Mouse (Mus musculus) forebrain, embryonic 11.5 days (tissue): ENCODE results near the gene Dmbx1. TPM values are rescaled to one million over a fixed set of nuclear protein-coding genes. Genes with fewer than 3 reads are reported as not detected.
A peak's percentile ranks its signal among the peaks of the same experiment; 100 is the strongest.

ENCODE experiments used
- ATAC-seq: fragments of 200-750 bp; cut with Nextera tagmentation; replicated peaks from 2 replicates; pipeline ENCODE4 v1.8.0; 2017; ENCODE audit warnings: moderate TSS enrichment; ENCODE audit not compliant: low FRiP score
- DNase-seq: peaks from one replicate; pipeline ENCODE4 v3.0.0-alpha.2; 2017; ENCODE audit warnings: low spot score
- H3K27ac ChIP-seq: fragments of 300-500 bp; sonication (generic); 2 replicates; pipeline ENCODE4 v1.5.1; 2014; ENCODE audit warnings: low read depth, low read length
- H3K27me3 ChIP-seq: fragments of 300-500 bp; sonication (generic); 2 replicates; pipeline ENCODE4 v1.6.1; 2014; ENCODE audit warnings: mild to moderate bottlenecking, low read length, mixed read lengths; ENCODE audit not compliant: control insufficient read depth, insufficient read depth
- H3K36me3 ChIP-seq: fragments of 300-500 bp; sonication (generic); 2 replicates; pipeline ENCODE4 v1.6.1; 2014; ENCODE audit warnings: mild to moderate bottlenecking, low read length, moderate library complexity, mixed read lengths; ENCODE audit not compliant: control insufficient read depth, insufficient read depth
- H3K4me1 ChIP-seq: fragments of 300-500 bp; sonication (generic); replicated peaks from 2 replicates; pipeline ENCODE4 v1.6.1; 2014; ENCODE audit warnings: low read length, mixed read lengths; ENCODE audit not compliant: control insufficient read depth, insufficient read depth
- H3K4me2 ChIP-seq: fragments of 300-500 bp; sonication (generic); 2 replicates; pipeline ENCODE4 v1.6.1; 2014; ENCODE audit warnings: low read depth, mild to moderate bottlenecking, low read length, moderate library complexity, mixed read lengths; ENCODE audit not compliant: severe bottlenecking
- H3K4me3 ChIP-seq: fragments of 300-500 bp; sonication (generic); 2 replicates; pipeline ENCODE4 v1.5.1; 2014; ENCODE audit warnings: low read depth, low read length
- H3K9ac ChIP-seq: fragments of 300-500 bp; sonication (generic); 2 replicates; pipeline ENCODE4 v1.6.1; 2014; ENCODE audit warnings: low read length
- H3K9me3 ChIP-seq: fragments of 300-500 bp; sonication (generic); 2 replicates; pipeline ENCODE4 v1.6.1; 2016; ENCODE audit warnings: low read length, mixed read lengths; ENCODE audit not compliant: control insufficient read depth
- WGBS: fragments of 180-500 bp; shearing (Covaris S2); extraction: QIAGEN DNeasy Blood & Tissue Kit; methylation state at CpG from one replicate; pipeline ENCODE4 v1.1.7; 2014; 5-methylcytosine and 5-hydroxymethylcytosine counted together
- polyA plus RNA-seq: library from polyadenylated mRNA; unstranded; fragments of >200 nt; fragmentation: Nextera tagmentation; extraction: Ambion mirVana; gene quantifications from 2 replicates; pipeline ENCODE4 v1.2.1, GENCODE M21; 2014

The Dmbx1 gene
- polyA plus RNA-seq, 1 experiment from 2014 or later, result 0.35 TPM

- Histone ChIP-seq H3K36me3 (no peaks in the 10 kb centered on the region), H3K27ac (no peak overlapping the region), H3K9me3 (no peaks in the 10 kb centered on the region), H3K9ac (no peak overlapping the region), H3K4me2 (peak overlapping the region; percentile 51; the same call in 1 of the 2 replicates), H3K4me3 (peak overlapping the region; percentile 21; the same call in 1 of the 2 replicates), H3K27me3 (peaks cover 77% of the 10 kb centered on the region), H3K4me1 (peaks cover 16% of the 10 kb centered on the region)
- ATAC-seq (no peak), DNase-seq (no peak)
- 3% methylated on average over 4 of the region's 4 CpGs for WGBS
These were observed 39.2 kb upstream of the Dmbx1 start for GRCm38 (mm10) chr4:115978911-115979310.

GRCm38 (mm10) chr4:115972543-115972942 is 32.8 kb upstream of the Dmbx1 start:
- Histone ChIP-seq H3K36me3 (no peaks in the 10 kb centered on the region), H3K4me2 (no peak overlapping the region), H3K27ac (no peak overlapping the region), H3K4me1 (peaks cover 5% of the 10 kb centered on the region; the same call in 1 of the 2 replicates), H3K27me3 (peaks cover 86% of the 10 kb centered on the region), H3K4me3 (no peak overlapping the region), H3K9ac (no peak overlapping the region), H3K9me3 (no peaks in the 10 kb centered on the region)
- WGBS, result 66% methylated on average over 24 of the region's 24 CpGs
- DNase-seq (no peak), ATAC-seq (no peak)

GRCm38 (mm10) chr4:115964446-115964845 is 24.7 kb upstream of the Dmbx1 start:
- H3K27ac ChIP-seq, result no peak overlapping the region
- H3K4me1 ChIP-seq, result peaks cover 12% of the 10 kb centered on the region
- ATAC-seq, result no peak
- H3K9ac ChIP-seq, result no peak overlapping the region
- H3K4me3 ChIP-seq, result no peak overlapping the region
- no peaks in the 10 kb centered on the region for H3K36me3 ChIP-seq
- H3K27me3 ChIP-seq, result peaks cover 88% of the 10 kb centered on the region
- DNase-seq, result no peak
- 5% methylated on average over 5 of the region's 5 CpGs for WGBS
- no peaks in the 10 kb centered on the region for H3K9me3 ChIP-seq
- H3K4me2 ChIP-seq, result no peak overlapping the region

- Histone ChIP-seq H3K36me3 (no peaks in the 10 kb centered on the region), H3K9me3 (no peaks in the 10 kb centered on the region), H3K27me3 (peaks cover 86% of the 10 kb centered on the region), H3K4me1 (peaks cover 12% of the 10 kb centered on the region), H3K9ac (no peak overlapping the region), H3K4me3 (no peak overlapping the region), H3K4me2 (no peak overlapping the region), H3K27ac (no peak overlapping the region)
- 3% methylated on average over 6 of the region's 6 CpGs for WGBS
- no peak for DNase-seq
- ATAC-seq, result no peak
These were observed 24.0 kb upstream of the Dmbx1 start for GRCm38 (mm10) chr4:115963751-115964150.

GRCm38 (mm10) chr4:115962671-115963412 is 23.1 kb upstream of the Dmbx1 start:
- Histone ChIP-seq H3K4me3 (peak overlapping the region; percentile 27), H3K36me3 (no peaks in the 10 kb centered on the region), H3K9ac (peak overlapping the region; percentile 35; the same call in 1 of the 2 replicates), H3K4me1 (peaks cover 12% of the 10 kb centered on the region), H3K27ac (no peak overlapping the region), H3K27me3 (peaks cover 83% of the 10 kb centered on the region), H3K9me3 (no peaks in the 10 kb centered on the region), H3K4me2 (peak overlapping the region; percentile 71)
- peak; percentile 92 for DNase-seq
- ATAC-seq, result peak; percentile 84
- WGBS, result under 1% methylated on average over 77 of the region's 79 CpGs

- WGBS, result 5% methylated on average over 7 of the region's 7 CpGs
- no peak overlapping the region for H3K4me3 ChIP-seq
- H3K4me2 ChIP-seq, result no peak overlapping the region; the same call in 1 of the 2 replicates
- H3K4me1 ChIP-seq, result peaks cover 12% of the 10 kb centered on the region
- ATAC-seq (peak; percentile 13; the same call in 1 of the 2 replicates), DNase-seq (no peak)
- no peak overlapping the region for H3K27ac ChIP-seq
- H3K9me3 ChIP-seq, result no peaks in the 10 kb centered on the region
- H3K9ac ChIP-seq, result no peak overlapping the region
- peaks cover 83% of the 10 kb centered on the region for H3K27me3 ChIP-seq
- no peaks in the 10 kb centered on the region for H3K36me3 ChIP-seq
These were observed 22.3 kb upstream of the Dmbx1 start for GRCm38 (mm10) chr4:115961991-115962390.

GRCm38 (mm10) chr4:115959546-115959945 is 19.8 kb upstream of the Dmbx1 start:
- no peak overlapping the region for H3K4me3 ChIP-seq
- H3K27ac ChIP-seq, result no peak overlapping the region
- no peaks in the 10 kb centered on the region for H3K9me3 ChIP-seq
- H3K27me3 ChIP-seq, result peaks cover 82% of the 10 kb centered on the region
- ATAC-seq (no peak), DNase-seq (no peak)
- peaks cover 16% of the 10 kb centered on the region for H3K4me1 ChIP-seq
- H3K4me2 ChIP-seq, result no peak overlapping the region
- H3K9ac ChIP-seq, result no peak overlapping the region
- H3K36me3 ChIP-seq, result no peaks in the 10 kb centered on the region

GRCm38 (mm10) chr4:115955494-115955775 is 15.7 kb upstream of the Dmbx1 start:
- no peak for ATAC-seq
- Histone ChIP-seq H3K4me1 (peaks cover 5% of the 10 kb centered on the region; the same call in 1 of the 2 replicates), H3K4me2 (peak overlapping the region; percentile 26; the same call in 1 of the 2 replicates), H3K36me3 (no peaks in the 10 kb centered on the region), H3K9me3 (no peaks in the 10 kb centered on the region), H3K27ac (no peak overlapping the region), H3K4me3 (no peak overlapping the region), H3K9ac (no peak overlapping the region), H3K27me3 (peaks cover 88% of the 10 kb centered on the region)
- 3% methylated on average over 3 of the region's 3 CpGs for WGBS
- DNase-seq, result no peak
